Mouse (Mus musculus) C2C12 (cell line): ENCODE data around the gene Scamp4. TPM values are rescaled to one million over a fixed set of nuclear protein-coding genes. Genes with fewer than 3 reads are reported as not detected.

ENCODE experiments used
- H3K27me3 ChIP-seq: one replicate; pipeline ENCODE4 v1.6.1; 2011; ENCODE audit not compliant: control insufficient read depth, insufficient read depth, insufficient read length
- H3K36me3 ChIP-seq: one replicate; pipeline ENCODE4 v1.6.1; 2011; ENCODE audit not compliant: control insufficient read depth, insufficient read depth
- H3K4me3 ChIP-seq: one replicate; pipeline ENCODE4 v1.5.1; 2011; ENCODE audit warnings: mild to moderate bottlenecking, control low read depth; ENCODE audit not compliant: poor library complexity, insufficient read depth, severe bottlenecking
- H3K79me2 ChIP-seq: one replicate; pipeline ENCODE4 v1.6.1; 2011; ENCODE audit not compliant: control insufficient read depth, insufficient read depth
- H3K79me3 ChIP-seq: one replicate; pipeline ENCODE4 v1.6.1; 2011; ENCODE audit warnings: low read depth, control low read depth
- H3ac ChIP-seq: one replicate; pipeline ENCODE3; 2011; ENCODE audit warnings: low read depth; ENCODE audit not compliant: control insufficient read depth, insufficient read length
- CEBPB ChIP-seq: IDR thresholded peaks from one replicate; pipeline ENCODE4 v1.6.1; 2011; ENCODE audit warnings: low read depth, mild to moderate bottlenecking, control low read depth, moderate library complexity
- CTCF ChIP-seq: IDR thresholded peaks from one replicate; pipeline ENCODE4 v1.5.1; 2011; ENCODE audit not compliant: control insufficient read depth, insufficient read depth, insufficient read length
- FOSL1 ChIP-seq: IDR thresholded peaks from one replicate; pipeline ENCODE4 v1.8.0; 2011; ENCODE audit warnings: mild to moderate bottlenecking, low read length; ENCODE audit not compliant: poor library complexity, insufficient read depth, severe bottlenecking
- MAX ChIP-seq: IDR thresholded peaks from one replicate; pipeline ENCODE4 v1.6.1; 2011; ENCODE audit warnings: mild to moderate bottlenecking, control low read depth
- MYOD1 ChIP-seq: IDR thresholded peaks from one replicate; pipeline ENCODE4 v1.6.1; 2011; ENCODE audit warnings: low read depth; ENCODE audit not compliant: control insufficient read depth, insufficient read length
- MYOG ChIP-seq: IDR thresholded peaks from one replicate; pipeline ENCODE4 v1.6.1; 2011; ENCODE audit not compliant: control insufficient read depth, insufficient read length; ENCODE audit errors: extremely low read depth
- USF1 ChIP-seq: IDR thresholded peaks from one replicate; pipeline ENCODE4 v1.6.1; 2011; ENCODE audit warnings: low read depth, mild to moderate bottlenecking, control low read depth, moderate library complexity
- long read RNA-seq, 2 experiments: library from polyadenylated mRNA; unstranded; transcript quantifications; one replicate each; pipeline ENCODE4 v2.0.0; 2019 to 2020
- polyA plus RNA-seq: library from polyadenylated mRNA; unstranded; fragments of >200 nt; fragmentation: generic; extraction: Trizol; gene quantifications from one replicate; pipeline ENCODE4 v1.2.1, GENCODE M21; 2012; ENCODE audit warnings: missing spikeins

The Scamp4 gene
- 119 TPM for polyA plus RNA-seq
- long read RNA-seq, experiment 1, transcript Scamp4-201 (7 exons, 1,804 nt): major isoform, 86 of 150 reads
- long read RNA-seq, experiment 1, transcript Scamp4-205 (2 exons, 390 nt): minor isoform, 5 of 150 reads
- long read RNA-seq, experiment 1, partial matches to known transcripts: 20 of 150 reads
- long read RNA-seq, experiment 1, other reads (novel, unspliced or antisense): 33 of 150 reads
- long read RNA-seq, experiment 2, transcript Scamp4-201 (7 exons, 1,804 nt): major isoform, 112 of 168 reads
- long read RNA-seq, experiment 2, transcript Scamp4-203 (6 exons, 639 nt): minor isoform, 7 of 168 reads
- long read RNA-seq, experiment 2, partial matches to known transcripts: 6 of 168 reads
- long read RNA-seq, experiment 2, other reads (novel, unspliced or antisense): 42 of 168 reads

DNA sequence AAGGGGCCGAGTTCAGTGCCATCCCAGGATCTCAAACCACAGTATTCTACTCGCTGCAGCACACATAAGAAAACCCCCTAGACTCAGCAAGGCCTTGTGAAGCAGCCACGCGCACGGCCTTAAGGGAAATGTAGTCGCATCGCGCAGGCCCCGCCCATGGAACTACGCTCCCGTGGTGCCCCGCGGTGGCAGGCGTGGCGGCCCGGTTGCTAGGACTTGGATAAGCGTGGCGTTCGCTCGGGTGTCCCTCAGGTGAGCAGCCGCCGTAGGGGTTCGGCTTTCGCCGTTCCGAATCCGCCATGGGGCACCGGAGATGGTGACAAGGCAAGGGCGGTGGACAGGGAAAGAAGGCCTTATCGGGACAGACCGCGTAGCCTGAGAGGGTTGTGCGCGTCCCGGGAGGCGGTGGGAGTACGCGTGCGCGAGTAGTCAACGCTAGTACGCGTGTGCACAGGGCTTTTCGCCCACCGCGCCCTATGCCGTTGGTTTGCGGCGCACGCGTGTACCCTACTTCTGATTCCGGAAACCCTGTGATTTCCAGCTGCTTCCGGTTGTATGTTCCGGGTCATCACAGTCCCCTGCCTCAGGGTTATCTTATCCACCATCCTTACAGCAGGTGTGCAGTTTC, at the start of gene Scamp4, which contains the start of gene Adat3:
Gene Scamp4, plus strand, starts transcription at position 175 of the 628 bp plus-strand sequence.
Gene Adat3, plus strand, starts transcription at position 183 of the 628 bp plus-strand sequence.
- peak within 1 kb of the TSS; percentile 68 for H3K4me3 ChIP-seq
- TF ChIP-seq CEBPB (no peak), FOSL1 (no peak), MAX (peak; percentile 66)
- peak within 1 kb of the TSS; percentile 79 for H3ac ChIP-seq
- peaks cover 48% of the 10 kb centered on the region for H3K79me2 ChIP-seq
- peaks cover 19% of the 10 kb centered on the region for H3K36me3 ChIP-seq
- H3K79me3 ChIP-seq: peaks cover 39% of the 10 kb centered on the region
- H3K27me3 ChIP-seq: no peaks in the 10 kb centered on the region

- H3K79me2 ChIP-seq: peaks cover 79% of the 10 kb centered on the region
- no peaks in the 10 kb centered on the region for H3K36me3 ChIP-seq
- no peak overlapping the region for H3K4me3 ChIP-seq
- H3K79me3 ChIP-seq: peaks cover 56% of the 10 kb centered on the region
- H3K27me3 ChIP-seq: no peaks in the 10 kb centered on the region
- no peak for TF ChIP-seq FOSL1
- TF ChIP-seq MYOG: no peak
- no peak for TF ChIP-seq CTCF
- no peak for TF ChIP-seq CEBPB
- no peak for TF ChIP-seq MYOD1
- TF ChIP-seq USF1: no peak
- TF ChIP-seq MAX: no peak
- no peak overlapping the region for H3ac ChIP-seq
These were observed 49.1 kb upstream of the Scamp4 start for GRCm38 (mm10) chr10:80553575-80553974.

GRCm38 (mm10) chr10:80553997-80554396, 48.7 kb upstream of the Scamp4 start:
- H3K27me3 ChIP-seq: no peaks in the 10 kb centered on the region
- TF ChIP-seq USF1 (no peak), MYOD1 (no peak), MAX (no peak), FOSL1 (no peak), CEBPB (no peak), CTCF (no peak), MYOG (no peak)
- H3K36me3 ChIP-seq: no peaks in the 10 kb centered on the region
- H3K4me3 ChIP-seq: no peak overlapping the region
- H3K79me3 ChIP-seq: peaks cover 60% of the 10 kb centered on the region
- H3K79me2 ChIP-seq: peaks cover 83% of the 10 kb centered on the region
- H3ac ChIP-seq: no peak overlapping the region

GRCm38 (mm10) chr10:80557346-80557965, 45.2 kb upstream of the Scamp4 start:
- no peaks in the 10 kb centered on the region for H3K36me3 ChIP-seq
- H3K4me3 ChIP-seq: no peak overlapping the region
- H3K79me3 ChIP-seq: peaks cover 74% of the 10 kb centered on the region
- H3K79me2 ChIP-seq: peaks cover 90% of the 10 kb centered on the region
- TF ChIP-seq CEBPB (no peak), USF1 (no peak), MYOD1 (no peak), CTCF (peak; percentile 70), MYOG (no peak)
- no peak overlapping the region for H3ac ChIP-seq
- no peaks in the 10 kb centered on the region for H3K27me3 ChIP-seq

DNA sequence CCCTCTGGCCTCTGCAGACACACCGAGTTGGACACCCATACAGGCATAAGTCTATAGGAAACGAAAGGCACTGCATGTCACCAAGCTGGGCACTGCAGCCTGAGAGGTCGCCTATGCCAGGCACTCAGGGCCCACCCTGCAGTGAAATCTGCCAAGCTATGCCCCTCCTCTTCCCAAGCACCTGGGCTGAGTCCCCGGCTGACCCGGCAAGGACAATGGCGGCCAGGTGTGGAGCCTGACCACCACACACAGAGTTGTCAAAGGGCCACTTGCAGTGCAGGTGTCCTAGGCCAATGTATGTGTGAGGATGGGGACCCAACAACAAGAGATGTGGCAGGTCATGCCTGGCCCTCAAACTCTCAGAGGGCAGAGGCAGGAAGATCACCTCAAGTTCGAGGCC, 43.2 kb upstream of the Scamp4 start:
- Histone ChIP-seq H3K27me3 (no peaks in the 10 kb centered on the region), H3K79me2 (peaks cover 70% of the 10 kb centered on the region), H3ac (no peak overlapping the region), H3K36me3 (no peaks in the 10 kb centered on the region), H3K79me3 (peaks cover 60% of the 10 kb centered on the region), H3K4me3 (no peak overlapping the region)
- TF ChIP-seq MYOD1 (no peak), USF1 (no peak), FOSL1 (no peak), CEBPB (no peak), CTCF (no peak), MYOG (no peak), MAX (no peak)

- peaks cover 49% of the 10 kb centered on the region for H3K79me3 ChIP-seq
- H3K4me3 ChIP-seq: peak overlapping the region; percentile 99
- no peaks in the 10 kb centered on the region for H3K36me3 ChIP-seq
- peak overlapping the region; percentile 75 for H3ac ChIP-seq
- no peak for TF ChIP-seq CTCF
- no peak for TF ChIP-seq FOSL1
- no peak for TF ChIP-seq CEBPB
- TF ChIP-seq MAX: no peak
- TF ChIP-seq USF1: no peak
- no peak for TF ChIP-seq MYOD1
- no peak for TF ChIP-seq MYOG
- no peaks in the 10 kb centered on the region for H3K27me3 ChIP-seq
- H3K79me2 ChIP-seq: peaks cover 58% of the 10 kb centered on the region
These were observed 42.1 kb upstream of the Scamp4 start for GRCm38 (mm10) chr10:80560621-80561020.
